Mouse (Mus musculus) ES-E14 (cell line): ENCODE data around the gene Retsat.

Experiments used
- CHD2 ChIP-seq: IDR thresholded peaks from 2 replicates; pipeline ENCODE4 v1.6.1; 2014; ENCODE audit warnings: mild to moderate bottlenecking, low read depth, low read length, inconsistent platforms
- MAFK ChIP-seq: IDR thresholded peaks from 2 replicates; pipeline ENCODE4 v1.6.1; 2014; ENCODE audit warnings: mild to moderate bottlenecking, low read depth, low read length, inconsistent platforms; ENCODE audit not compliant: insufficient read depth
- ZC3H11A ChIP-seq: IDR thresholded peaks from 2 replicates; pipeline ENCODE4 v1.6.1; 2012; ENCODE audit warnings: low read depth, mild to moderate bottlenecking, inconsistent platforms, low read length, borderline replicate concordance
- ZNF384 ChIP-seq: IDR thresholded peaks from 2 replicates; pipeline ENCODE4 v1.6.1; 2012; ENCODE audit warnings: low read depth, low read length, inconsistent platforms

- TF ChIP-seq CHD2 (no peak), ZC3H11A (no peak), MAFK (no peak), ZNF384 (no peak)
Measured at GRCm38 (mm10) chr6:72645364-72645763, 47.1 kb downstream of the Retsat start.
